Mouse (Mus musculus) testis, adult 2 months (tissue): ENCODE data around the gene Helb.

Source experiments
- CTCF ChIP-seq: fragments of 200-500 bp; IDR thresholded peaks from 2 replicates; pipeline ENCODE4 v1.5.1; 2012; ENCODE audit warnings: low read depth, mild to moderate bottlenecking, inconsistent platforms, low read length, moderate library complexity; ENCODE audit not compliant: control insufficient read depth, insufficient read depth, insufficient replicate concordance
- POLR2A ChIP-seq: fragments of 200-500 bp; IDR thresholded peaks from 2 replicates; pipeline ENCODE4 v1.6.1; 2012; ENCODE audit warnings: low read depth, mild to moderate bottlenecking, inconsistent platforms, low read length, moderate library complexity; ENCODE audit not compliant: control insufficient read depth

GRCm38 (mm10) chr10:120140916-120141516, 28.2 kb upstream of the Helb start:
- TF ChIP-seq CTCF: no peak
- TF ChIP-seq POLR2A: no peak
